Mouse (Mus musculus) brain, adult 2 months (tissue): ENCODE measurements around the gene Zfp940.

Source experiments
- DNase-seq: peaks from one replicate; pipeline ENCODE4 v3.0.0; 2011; ENCODE audit warnings: low read depth, low spot score

Zfp940 gene

DNA sequence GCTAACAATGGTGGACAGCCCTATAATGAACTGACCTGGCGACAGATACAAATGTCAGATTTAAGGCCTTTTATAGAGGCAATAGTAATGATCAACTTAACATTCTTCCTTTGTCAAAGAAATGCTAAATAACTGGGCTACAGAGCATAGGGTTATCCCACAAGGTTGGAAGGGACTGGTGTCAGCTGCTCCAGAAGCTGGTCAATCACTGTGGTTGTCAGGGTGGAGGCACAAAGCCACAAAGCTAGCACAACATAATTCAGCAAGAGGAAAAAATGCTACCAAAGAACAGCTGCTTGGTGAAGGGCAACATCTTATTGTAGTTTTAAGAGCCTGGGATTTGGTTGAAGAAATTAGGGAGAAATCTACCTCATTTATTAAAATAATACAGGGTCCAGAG lies 41.2 kb downstream of the Zfp940 start:
- no peak for DNase-seq

DNA sequence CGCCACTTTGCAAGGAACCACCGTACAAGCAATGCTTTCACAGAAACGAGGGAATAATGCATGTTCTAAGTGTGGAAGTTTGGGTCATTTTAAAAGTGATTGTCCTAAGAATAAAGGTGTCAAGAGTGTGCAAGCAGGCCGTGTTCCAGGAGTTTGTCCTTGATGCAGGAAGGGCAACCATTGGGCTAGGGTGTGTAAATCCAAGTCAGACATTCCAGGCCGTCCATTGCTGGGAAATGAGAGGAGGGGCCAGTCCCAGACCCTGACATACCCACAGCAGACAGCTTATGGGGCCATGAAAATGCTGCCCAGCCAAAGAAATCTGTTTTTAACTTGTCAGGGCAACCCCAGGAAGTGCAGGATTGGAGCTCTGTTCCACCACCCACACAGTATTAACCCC lies 46.4 kb downstream of the Zfp940 start:
- DNase-seq: no peak

DNA sequence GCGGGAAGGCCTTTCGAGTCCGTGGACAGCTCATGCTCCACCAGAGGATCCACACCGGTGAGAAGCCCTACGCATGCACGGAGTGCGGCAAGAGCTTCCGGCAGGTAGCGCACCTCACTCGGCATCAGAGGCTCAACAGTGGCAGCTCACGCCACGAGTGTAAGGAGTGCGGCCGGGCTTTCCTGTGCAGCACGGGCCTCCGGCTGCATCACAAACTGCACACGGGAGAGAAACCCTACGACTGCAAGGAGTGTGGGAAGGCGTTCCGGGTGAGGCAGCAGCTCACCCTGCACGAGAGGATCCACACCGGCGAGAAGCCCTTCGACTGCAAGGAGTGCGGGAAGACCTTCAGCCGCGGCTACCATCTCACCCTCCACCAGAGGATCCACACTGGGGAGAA lies 60.6 kb downstream of the Zfp940 start:
- no peak for DNase-seq

DNA sequence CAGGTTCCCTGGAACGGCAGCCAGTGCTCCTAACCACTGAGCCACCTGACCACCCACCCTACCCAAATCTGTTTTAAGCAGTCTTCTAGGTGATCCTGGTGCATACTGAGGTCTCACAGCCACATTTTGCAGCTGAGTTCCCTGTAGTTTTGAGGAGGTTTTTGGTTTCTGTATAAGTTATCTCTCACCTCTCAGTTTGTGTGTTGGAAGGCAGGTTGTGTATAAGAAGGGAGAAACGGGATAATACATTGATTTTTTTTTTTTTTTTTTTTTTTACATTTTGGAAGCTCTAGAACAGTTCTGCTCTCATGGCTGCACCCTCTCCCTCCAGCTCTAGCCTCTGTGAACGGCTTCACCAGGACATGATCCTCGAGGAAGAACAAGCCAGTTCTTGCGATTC lies 67.6 kb downstream of the Zfp940 start:
- DNase-seq: no peak

DNA sequence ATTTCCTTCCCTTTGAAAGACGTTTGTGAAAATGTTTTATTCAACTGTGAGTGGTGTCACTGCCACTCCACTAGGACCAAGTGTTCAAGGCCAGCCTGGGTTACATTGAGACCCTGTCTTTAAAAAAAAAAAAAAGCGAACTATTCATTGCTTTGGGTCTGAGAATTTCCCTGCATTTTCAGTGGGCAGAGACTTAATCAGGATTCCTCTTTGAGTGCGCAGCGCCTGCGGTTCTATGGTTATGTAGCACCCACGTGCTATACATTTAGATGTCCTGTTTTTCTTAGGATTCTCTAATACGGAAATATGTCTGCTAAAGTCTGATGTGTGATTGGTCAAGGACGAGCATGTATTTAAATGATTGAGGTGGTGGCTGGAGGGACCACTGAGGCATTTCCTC lies 68.4 kb downstream of the Zfp940 start:
- peak; percentile 41 for DNase-seq

DNA sequence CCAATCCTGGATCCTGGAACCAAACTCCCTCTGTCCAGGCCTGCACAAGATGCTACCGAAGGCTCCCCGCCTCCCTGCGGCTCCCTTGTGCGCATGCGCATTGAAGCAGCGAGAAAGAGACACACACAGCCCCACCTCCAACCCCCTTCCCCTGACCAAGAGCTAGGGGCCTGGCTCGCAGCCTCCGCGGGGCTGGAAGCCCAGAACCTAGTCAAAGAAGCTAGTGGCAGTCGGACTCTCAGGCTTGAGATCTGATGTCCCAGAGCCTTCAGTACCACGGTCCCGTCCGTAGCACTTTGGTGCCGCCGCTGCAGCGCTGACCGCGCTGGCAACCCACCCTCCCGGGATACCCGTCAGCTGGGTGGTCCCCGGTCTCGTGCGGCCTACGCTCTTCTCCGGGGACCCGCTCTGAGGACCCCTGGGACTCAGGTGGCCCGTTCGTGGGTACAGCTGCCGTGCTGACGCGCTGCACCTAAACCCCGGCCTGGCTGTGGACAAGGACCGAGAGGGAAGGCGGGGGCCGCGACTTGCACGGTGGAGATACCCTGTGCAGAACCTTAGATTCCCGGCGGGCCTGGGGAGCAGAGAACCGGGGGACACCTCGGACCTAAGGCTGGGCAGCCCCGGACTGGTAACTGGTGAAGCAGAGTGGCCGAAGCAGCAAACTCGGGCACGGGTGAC lies 69.5 kb downstream of the Zfp940 start, which contains the start of gene Zfp30:
Gene Zfp30, plus strand, starts transcription at position 128 of the 681 bp plus-strand sequence.
- DNase-seq: peak; percentile 97
